Mouse (Mus musculus) heart, postnatal 0 days (tissue): ENCODE measurements around the gene Gm49395.

Experiments used
- CTCF ChIP-seq: IDR thresholded peaks from 2 replicates; pipeline ENCODE4 v1.5.1; 2016; ENCODE audit warnings: antibody characterized with exemption, control low read depth, low read depth
- EP300 ChIP-seq: IDR thresholded peaks from 2 replicates; pipeline ENCODE4 v1.6.1; 2016; ENCODE audit warnings: antibody characterized with exemption, low read depth

DNA sequence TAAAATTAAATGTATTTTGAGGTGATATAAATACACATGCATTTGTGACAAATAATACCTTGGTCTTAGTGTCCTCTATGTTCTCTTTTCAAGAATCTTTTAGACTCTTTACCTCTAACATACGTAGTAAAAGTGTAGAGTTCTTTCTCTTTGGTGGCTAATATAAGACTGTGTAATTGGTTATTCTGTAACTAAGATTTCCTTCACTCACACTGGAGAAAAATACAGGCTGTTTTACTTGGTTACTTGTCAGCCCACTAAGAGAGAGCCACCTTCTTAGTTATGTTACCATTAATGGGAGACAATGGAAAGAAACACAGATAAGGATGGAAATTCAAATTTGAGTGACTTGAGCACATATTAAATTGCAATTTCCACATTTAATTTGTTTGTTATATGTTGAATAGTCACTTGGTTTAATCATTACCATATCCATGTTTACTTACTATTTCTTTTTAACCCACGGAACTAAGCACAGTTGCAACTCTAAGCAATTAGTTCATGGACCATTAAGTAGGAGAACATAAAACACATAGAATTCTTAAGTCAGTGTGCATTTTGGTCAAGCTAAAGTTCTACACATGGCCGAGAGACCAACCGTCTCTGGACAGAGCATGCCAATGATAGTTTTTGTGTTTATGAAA is 34.3 kb downstream of the Gm49395 start:
- TF ChIP-seq CTCF (no peak), EP300 (no peak)
